Mouse (Mus musculus): Measurements from ENCODE around the gene Rab9b.

DNA sequence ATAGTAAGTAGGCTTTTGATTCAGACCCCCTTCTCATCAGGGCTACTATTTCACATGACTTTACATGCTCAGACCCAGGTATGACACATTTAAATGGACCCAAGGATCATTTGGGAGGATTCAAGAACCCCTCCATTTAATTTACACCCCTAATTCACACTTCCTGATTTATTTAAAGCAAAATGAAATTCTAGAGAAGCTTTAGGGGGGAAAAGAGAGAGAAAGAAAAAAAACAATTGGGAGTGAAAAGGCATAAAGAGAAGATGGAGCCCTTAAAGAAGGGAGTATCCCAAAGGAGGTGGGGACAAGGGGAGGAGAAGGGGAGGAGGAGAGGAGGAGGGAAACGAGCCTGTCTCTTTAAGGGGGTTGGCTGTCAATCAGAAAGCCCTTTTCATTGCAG, 46.2 kb downstream of the Rab9b start, which contains the start of gene Plp1:
- no peak for TF ChIP-seq EP300 (IDR thresholded peaks at IDR 0.05)
- no peak for TF ChIP-seq CTCF (IDR thresholded peaks at IDR 0.05)
